Mouse (Mus musculus): ENCODE results near the gene Treml2. TPM values are rescaled to one million over a fixed set of nuclear protein-coding genes. Genes with fewer than 3 reads are reported as not detected.
"Not testable (repeated sequence)": the region's sequence is repeated elsewhere in the genome, so short reads cannot be mapped to it uniquely, and the experiment has no call there.

The Treml2 gene
- total RNA-seq, 1 experiment from 2014 or later = 61.0 TPM

DNA sequence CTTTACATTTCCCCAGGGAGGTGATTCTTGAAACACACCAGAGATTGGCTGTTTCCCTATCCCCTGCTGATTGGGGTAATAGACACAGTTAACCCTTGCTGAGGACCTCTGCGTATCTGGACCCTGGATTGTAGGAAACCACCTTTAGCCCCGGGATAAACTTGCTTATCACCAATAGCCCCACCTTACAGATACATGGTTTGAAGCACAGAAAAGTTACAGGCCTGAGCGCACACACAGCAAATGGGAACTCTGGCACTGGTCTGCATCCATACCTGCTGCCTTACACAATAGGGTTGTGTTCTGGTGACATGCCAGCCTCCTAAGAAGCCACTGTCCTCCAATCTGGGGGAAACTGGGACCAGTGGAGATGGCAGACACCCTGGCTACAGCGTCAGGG lies 46.5 kb downstream of the Treml2 start:
- ATAC-seq (replicated peaks; ENCODE audit: low read depth, poor library complexity, severe bottlenecking) = no peak

GRCm38 (mm10) chr17:48346231-48346630 lies 46.9 kb downstream of the Treml2 start, which contains the start of gene Trem2:
TSS of gene Trem2 (plus strand) at chr17:48346401.
- peak; percentile 57 for ATAC-seq (replicated peaks; ENCODE audit: low read depth, poor library complexity, severe bottlenecking)

GRCm38 (mm10) chr17:48346834-48347233 lies 47.5 kb downstream of the Treml2 start:
- no peak for ATAC-seq (replicated peaks; ENCODE audit: low read depth, poor library complexity, severe bottlenecking)

- peak; percentile 82 for ATAC-seq (replicated peaks; ENCODE audit: low read depth, poor library complexity, severe bottlenecking)
Measured at GRCm38 (mm10) chr17:48347287-48347686, 48.0 kb downstream of the Treml2 start.

- ATAC-seq (replicated peaks; ENCODE audit: low read depth, poor library complexity, severe bottlenecking) = no peak
Measured at GRCm38 (mm10) chr17:48350681-48351193, 51.4 kb downstream of the Treml2 start.

GRCm38 (mm10) chr17:48352976-48353375 lies 53.7 kb downstream of the Treml2 start:
- not testable (repeated sequence) for ATAC-seq (replicated peaks; ENCODE audit: low read depth, poor library complexity, severe bottlenecking)

DNA sequence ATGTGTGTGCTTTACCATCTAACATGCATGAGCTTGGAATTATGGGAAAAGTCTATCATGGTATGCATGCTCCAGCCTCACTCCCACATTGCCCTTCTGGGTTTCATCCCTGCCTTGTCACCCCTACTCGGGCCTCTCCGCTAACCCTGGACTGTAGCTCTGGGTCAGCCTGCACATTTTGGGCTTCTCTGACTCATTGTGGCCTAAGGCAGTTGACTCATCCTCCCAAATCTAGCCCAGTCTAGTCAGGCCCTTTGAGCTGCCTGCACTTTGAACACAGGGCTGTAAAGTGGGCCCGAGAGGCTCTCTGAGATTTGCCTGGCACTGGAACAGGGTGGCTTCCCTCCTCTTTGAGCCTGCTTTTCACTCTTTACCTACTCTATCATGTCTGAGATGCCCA lies 56.5 kb downstream of the Treml2 start:
- ATAC-seq (replicated peaks; ENCODE audit: low read depth, poor library complexity, severe bottlenecking) = no peak

GRCm38 (mm10) chr17:48357892-48358291 lies 58.6 kb downstream of the Treml2 start:
- no peak for ATAC-seq (replicated peaks; ENCODE audit: low read depth, poor library complexity, severe bottlenecking)

DNA sequence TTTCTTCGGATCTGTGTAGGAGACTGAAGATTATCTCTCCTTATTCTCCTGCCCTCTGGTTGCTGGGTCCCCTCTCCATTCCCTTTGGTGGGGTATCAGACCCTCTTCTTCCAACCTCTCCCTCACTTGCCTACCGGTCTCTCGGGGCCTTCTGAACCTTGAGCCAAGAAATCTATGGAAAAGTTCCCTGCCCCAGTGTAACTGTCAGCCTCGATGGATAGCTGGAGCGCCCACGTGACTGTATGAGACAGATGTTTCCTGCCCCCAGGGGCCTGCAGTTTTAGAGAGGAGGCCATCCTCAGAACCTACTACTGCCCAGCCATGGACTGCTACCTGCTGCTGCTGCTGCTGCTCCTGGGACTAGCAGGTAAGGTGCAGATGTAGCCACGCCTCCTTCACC lies 60.3 kb downstream of the Treml2 start, which contains the start of gene Treml1:
Gene Treml1, plus strand, starts transcription at position 301 of the 400 bp plus-strand sequence.
- ATAC-seq (replicated peaks; ENCODE audit: low read depth, poor library complexity, severe bottlenecking) = no peak

DNA sequence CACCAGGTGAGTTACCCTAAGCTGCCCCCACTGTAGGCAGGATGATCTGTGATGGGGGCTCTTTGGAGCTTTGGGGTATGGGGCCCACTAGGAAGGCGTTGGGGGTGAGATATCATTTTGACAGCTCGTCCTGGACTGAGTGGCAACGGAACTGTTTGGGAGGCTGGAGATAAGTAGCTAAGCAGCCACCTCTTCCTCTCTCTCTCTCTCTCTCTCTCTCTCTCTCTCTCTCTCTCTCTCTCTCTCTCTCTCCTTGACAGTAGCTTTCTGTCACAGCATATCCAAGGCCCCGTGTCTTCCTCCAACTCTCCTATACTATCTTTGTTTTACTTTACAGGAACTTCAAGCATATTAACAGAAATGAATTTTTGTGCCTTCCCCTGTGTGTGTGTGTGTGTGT lies 61.2 kb downstream of the Treml2 start:
- ATAC-seq (replicated peaks; ENCODE audit: low read depth, poor library complexity, severe bottlenecking) = peak; percentile 46

Other genes with a start within 250 kb of the Treml2 start
- not detected in 2 replicates for gene 1700067P10Rik, start 210.2 kb upstream of the Treml2 start, total RNA-seq (2017)
- 1.4 TPM in 1 of 2 replicates, not detected in the other for gene 9830107B12Rik, start 153.2 kb upstream of the Treml2 start, total RNA-seq (2017)
- gene A530064D06Rik, start 132.2 kb upstream of the Treml2 start, total RNA-seq (2017) = 0.29 and 0.37 TPM in 2 replicates
- 1.4 and 2.9 TPM in 2 replicates for gene Trem1, start 66.7 kb upstream of the Treml2 start, total RNA-seq (2017)
- gene Trem3, start 51.7 kb upstream of the Treml2 start, total RNA-seq (2017) = 2.9 and 4.5 TPM in 2 replicates
- 0.58 TPM in 1 of 2 replicates, not detected in the other for gene Treml4, start 35.2 kb upstream of the Treml2 start, total RNA-seq (2017)
- 0.34 and 0.91 TPM in 2 replicates for gene B430306N03Rik, start 16.6 kb downstream of the Treml2 start, total RNA-seq (2017)
- gene Trem2, start 46.9 kb downstream of the Treml2 start, total RNA-seq (2017) = not detected in 2 replicates
- gene Treml1, start 60.4 kb downstream of the Treml2 start, total RNA-seq (2017) = 14.1 and 21.0 TPM in 2 replicates
- 77.6 and 92.6 TPM in 2 replicates for gene Nfya, start 110.4 kb downstream of the Treml2 start, total RNA-seq (2017)
- gene Oard1, start 110.5 kb downstream of the Treml2 start, total RNA-seq (2017) = 58.8 and 59.1 TPM in 2 replicates
- 0.05 and 1.4 TPM in 2 replicates for gene Apobec2, start 133.4 kb downstream of the Treml2 start, total RNA-seq (2017)
- 28.4 and 29.1 TPM in 2 replicates for gene Tspo2, start 152.0 kb downstream of the Treml2 start, total RNA-seq (2017)
- gene Unc5cl, start 155.4 kb downstream of the Treml2 start, total RNA-seq (2017) = 2.1 and 2.2 TPM in 2 replicates